Mouse (Mus musculus): Measurements from ENCODE around the gene Mpdu1.
"Not testable (repeated sequence)": the region's sequence is repeated elsewhere in the genome, so short reads cannot be mapped to it uniquely, and the experiment has no call there.

The Mpdu1 gene

DNA sequence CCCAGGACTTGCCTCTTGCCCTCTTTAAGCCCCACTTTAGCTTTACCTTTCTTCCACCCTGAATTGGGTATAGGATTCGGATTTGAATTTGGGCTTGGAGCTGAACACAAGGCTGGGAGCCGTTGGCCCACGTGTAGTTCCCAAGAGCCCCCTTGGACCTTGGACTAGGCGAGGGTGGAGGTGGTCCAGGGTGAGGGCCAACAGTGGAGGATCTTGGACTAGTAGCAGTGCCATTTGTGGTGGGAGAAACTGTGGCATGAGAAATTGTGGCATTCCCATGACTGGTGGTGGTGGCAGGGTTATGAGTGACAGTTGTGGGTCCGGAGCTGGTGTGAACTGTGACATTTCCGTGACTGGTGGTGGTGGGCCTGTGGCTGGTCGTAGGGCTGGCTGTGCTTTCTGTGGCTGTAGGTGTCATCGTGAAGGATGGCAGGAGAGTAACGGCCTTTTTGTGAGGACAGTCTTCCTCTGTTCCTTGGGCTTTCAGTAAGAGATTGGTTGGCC, 3.1 kb upstream of the Mpdu1 start:
- no peak for DNase-seq (ENCODE audit: low read depth in 2 of 2, low spot score in 2 of 2)

DNA sequence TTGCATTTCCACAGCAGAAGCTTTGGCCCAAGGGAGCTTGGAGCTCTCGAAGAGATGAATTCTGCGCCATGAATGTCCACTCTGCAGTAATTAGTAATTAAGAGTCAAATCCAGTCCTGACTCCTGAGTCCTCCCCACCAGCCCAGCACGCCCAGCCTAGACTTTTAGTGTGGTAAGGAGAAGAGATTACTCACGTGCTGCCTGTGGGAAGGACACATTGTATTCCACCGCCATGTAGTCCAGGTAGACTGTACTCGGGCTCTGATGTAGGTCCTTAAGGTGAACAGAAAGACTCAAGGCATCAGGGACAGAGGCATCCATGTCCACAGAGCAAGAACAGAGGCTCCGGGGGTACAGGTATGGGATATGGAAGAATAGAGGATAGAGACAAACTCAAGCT, 2.4 kb upstream of the Mpdu1 start:
- no peak for DNase-seq (ENCODE audit: low read depth in 2 of 2, low spot score in 2 of 2)

DNA sequence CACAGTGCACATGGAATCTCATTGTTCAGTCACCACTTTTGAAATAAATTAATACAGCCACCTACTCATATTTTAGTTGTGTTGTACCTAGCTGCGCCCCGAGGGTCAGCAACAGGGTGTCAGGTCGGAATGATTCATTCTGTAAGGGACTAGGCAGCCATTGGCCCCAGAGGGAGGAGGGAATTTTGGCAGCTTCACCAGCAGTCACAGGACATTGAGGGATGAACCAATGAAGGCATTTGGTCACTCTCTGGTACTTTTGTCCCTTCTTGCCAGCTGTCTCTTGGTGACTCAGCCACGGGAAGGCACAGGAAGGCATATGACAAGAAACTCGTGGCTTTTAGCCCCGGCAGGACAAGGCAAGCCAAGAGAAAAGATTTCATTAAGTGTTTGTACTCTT, 1.4 kb upstream of the Mpdu1 start:
- DNase-seq (ENCODE audit: low read depth in 2 of 2, low spot score in 2 of 2): no peak

DNA sequence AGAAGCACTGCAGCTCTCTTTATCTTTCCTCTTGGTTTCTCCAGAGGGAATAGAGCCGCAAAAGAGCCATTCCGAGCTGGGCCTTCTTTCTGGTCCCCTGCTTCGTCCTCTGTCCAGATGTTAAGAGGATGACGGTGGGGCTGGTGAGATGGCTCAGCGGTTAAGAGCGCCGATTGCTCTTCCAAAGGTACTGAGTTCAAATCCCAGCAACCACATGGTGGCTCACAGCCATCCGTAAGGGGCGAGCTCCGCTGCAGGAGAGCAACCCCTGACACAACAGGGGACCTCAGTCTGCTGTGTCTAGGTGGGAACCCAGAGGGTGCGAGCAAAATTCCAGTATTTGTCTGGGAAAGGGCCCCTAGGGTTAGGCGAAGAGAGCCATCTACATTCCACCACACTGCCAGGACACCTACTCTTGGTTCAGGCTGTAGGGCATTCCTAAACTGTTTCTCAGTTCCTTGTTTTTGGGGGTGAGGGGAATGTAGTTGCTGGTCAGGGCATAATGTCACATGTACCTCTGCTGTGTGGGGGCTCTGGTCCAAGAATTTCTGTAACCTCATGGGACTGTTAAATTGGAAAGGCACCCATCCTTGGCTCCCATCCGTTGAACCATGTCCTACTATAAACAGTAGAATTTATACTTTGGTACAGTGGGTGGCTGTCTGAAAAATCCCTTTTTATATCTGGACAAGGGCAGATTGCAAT, 677 bp upstream of the Mpdu1 start:
- DNase-seq (ENCODE audit: low read depth in 2 of 2, low spot score in 2 of 2): no peak

DNA sequence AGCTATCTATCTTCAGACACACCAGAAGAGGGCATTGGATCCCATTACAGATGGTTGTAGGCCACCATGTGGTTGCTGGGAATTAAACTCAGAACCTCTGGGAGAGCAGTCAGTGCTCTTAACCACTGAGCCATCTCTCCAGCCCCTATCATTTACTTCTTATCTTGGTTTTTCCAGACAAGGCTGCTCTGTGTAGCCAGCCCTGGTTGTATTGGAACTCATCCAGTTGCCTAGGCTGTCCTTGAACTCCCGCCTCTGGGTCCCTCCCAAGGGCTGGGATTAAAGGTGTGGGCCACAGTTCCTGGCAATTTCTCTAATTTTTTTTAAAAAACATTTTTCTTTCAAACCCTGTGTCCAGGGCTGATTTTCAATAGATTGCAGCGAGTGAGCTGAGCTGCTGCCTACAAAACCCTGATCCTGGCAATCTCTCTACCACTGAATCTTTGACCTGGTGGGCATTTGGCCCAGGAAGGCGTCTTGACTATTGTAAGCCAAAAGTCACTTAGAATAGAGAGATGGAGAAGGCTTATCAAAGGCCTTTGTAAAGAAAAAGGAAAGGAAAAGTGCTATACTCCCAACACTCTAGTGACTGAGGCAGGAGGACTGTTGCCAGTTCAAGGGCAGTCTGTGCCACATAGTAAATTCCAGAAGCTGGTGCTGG, 1.1 kb downstream of the Mpdu1 start:
- no peak for DNase-seq (ENCODE audit: low read depth in 2 of 2, low spot score in 2 of 2)

GRCm38 (mm10) chr11:69657462-69657881, 5.0 kb downstream of the Mpdu1 start:
- DNase-seq (ENCODE audit: low read depth in 2 of 2, low spot score in 2 of 2): no peak

- DNase-seq (ENCODE audit: low read depth in 2 of 2, low spot score in 2 of 2): peak in 1 of 2 experiments; percentile 65
Measured at GRCm38 (mm10) chr11:69656617-69657461, 5.6 kb downstream of the Mpdu1 start.

DNA sequence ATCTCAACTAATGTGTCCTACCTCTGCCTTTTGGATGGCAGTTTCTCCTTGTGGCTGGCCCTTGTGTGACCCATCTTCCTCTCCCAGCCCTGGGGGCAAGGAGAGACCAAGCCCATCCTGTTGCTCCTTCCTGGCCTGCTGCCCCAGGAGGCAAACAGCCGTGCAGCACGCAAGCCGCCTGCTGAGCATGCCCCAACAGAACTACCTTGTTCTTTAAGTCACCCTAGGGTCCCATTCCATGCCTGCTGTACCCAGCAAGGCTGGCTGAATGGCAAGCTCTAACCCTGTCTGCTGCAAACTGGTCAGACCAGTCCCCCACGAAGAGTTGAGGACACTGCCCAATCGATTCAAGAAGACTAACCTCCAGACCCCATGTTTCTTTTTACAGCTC, 6.4 kb downstream of the Mpdu1 start:
- DNase-seq (ENCODE audit: low read depth in 2 of 2, low spot score in 2 of 2): no peak

DNA sequence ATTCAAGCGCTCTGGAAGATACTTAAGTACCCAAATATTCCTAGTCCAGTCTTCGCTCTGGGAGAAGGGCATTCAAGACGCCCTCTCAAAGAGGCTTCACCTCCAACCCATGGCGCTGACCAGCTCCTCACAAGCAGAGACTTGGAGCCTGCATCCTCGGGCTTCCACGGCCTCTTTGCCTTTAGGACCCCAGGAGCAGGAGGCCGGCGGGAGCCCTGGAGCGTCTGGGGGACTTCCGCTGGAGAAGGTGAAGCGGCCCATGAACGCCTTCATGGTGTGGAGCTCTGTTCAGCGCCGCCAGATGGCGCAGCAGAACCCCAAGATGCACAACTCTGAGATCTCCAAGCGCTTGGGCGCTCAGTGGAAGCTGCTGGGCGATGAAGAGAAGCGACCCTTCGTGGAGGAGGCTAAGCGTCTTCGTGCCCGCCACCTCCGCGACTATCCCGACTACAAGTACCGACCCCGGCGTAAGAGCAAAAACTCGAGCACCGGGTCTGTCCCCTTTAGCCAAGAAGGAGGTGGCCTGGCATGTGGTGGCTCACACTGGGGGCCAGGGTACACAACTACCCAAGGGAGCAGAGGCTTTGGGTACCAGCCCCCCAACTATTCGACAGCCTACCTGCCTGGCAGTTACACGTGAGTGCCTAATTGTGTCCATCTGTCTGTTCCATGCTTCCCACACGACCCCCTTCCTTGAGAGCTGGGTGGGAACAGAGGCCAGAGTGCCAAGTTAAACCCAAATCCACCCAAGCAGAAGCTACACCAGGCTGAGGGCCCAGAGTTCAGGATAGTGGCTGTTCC, 7.0 kb downstream of the Mpdu1 start, which contains the start of gene Sox15:
Gene Sox15, plus strand, starts transcription at position 51 of the 801 bp plus-strand sequence.
- no peak for DNase-seq (ENCODE audit: low read depth in 2 of 2, low spot score in 2 of 2)

DNA sequence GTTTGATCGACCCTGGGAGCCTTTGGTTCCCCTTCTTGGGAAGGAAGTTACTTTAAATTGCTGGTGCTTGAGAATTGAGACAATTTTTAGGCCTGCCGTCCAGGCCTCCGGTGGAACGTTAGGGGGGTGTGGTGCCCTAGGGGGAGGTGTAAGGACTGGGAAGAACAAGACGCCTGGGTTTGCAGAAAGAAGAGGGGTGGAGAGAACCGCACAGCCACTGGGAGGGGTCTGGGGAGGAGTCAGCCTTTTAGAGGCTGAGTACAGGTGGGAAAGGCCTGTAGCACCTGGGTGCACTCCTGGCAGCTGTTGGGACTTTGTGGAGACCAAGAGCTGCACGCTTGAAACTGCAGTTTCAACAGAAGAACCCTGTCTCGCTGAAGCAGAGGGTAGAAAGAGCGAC, 7.7 kb downstream of the Mpdu1 start:
- DNase-seq (ENCODE audit: low read depth in 2 of 2, low spot score in 2 of 2): no peak

GRCm38 (mm10) chr11:69653399-69653798, 9.0 kb downstream of the Mpdu1 start:
- no peak for DNase-seq (ENCODE audit: low read depth in 2 of 2, low spot score in 2 of 2)

DNA sequence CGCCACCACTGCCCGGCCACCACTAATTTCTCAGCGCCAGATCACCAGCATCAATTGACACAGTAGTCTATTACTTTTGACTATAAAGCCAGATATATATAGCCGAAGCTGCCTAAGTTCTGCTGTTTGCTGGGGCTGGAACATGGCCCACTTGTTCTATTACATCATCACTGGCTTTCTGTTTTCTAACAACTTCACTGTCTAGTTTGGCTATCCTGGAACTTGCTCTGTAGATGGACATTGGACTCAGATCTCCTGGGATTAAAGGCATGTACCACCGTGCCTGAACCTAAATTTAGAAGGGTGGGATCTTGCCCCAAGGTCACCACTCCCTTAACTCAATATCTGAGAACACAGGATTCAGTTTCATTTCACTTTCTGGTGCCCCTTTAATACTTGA, 16.6 kb downstream of the Mpdu1 start:
- no peak for DNase-seq (ENCODE audit: low read depth in 2 of 2, low spot score in 2 of 2)

DNA sequence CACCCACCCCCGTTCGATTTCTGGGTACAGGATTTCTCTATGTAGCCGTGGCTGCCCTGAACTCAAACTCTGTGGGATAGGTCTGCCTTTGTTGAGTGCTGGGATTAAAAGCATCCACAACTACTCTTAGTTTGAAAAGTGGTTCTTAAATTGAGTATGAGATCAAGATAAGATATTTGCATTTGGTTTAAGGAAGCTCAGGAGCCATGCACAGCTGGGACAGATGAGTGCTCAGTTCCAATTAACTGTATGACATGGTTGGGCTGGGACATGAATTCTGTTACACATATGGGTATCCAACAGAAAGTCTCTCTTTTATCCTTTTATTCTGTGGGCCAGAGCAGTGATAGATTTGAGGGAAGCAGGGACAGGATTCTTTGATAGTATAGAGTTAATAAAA, 27.0 kb downstream of the Mpdu1 start:
- DNase-seq (ENCODE audit: low read depth in 2 of 2, low spot score in 2 of 2): no peak

DNA sequence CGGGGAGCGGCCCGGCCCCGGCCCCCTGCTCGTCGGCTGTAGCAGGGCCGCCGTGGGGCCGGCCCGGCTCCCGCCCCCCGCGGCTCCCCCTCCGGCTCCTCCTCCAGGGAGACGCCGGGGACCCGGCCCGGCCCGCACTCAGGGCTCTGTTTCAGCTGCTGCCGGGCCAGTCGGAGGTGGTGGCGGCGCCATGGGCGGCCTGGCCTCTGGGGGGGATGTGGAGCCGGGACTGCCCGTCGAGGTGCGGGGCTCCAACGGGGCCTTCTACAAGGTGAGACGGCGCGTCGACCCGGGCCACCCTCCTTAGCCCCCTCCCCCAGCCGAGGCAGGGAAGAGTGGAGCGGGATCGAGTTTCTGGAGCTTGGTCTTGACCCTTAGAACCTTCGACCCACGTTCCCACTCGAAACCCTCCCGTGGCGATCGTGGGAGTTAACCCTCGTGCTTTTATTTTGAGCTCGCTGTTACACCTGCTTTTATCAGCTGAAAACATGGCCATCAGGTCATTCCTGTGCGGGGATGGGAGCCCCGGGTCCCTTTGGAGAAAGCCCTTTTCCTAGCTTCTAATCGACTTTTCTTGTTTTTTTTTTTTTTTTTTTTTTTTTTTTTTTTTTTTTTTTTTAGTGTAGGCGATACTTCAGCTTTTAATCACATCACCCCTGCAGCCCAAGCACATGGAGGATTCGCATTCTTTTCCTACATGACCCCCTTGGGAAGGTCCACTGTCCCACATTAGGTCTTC, 29.1 kb downstream of the Mpdu1 start:
- DNase-seq (ENCODE audit: low read depth in 2 of 2, low spot score in 2 of 2): no peak

DNA sequence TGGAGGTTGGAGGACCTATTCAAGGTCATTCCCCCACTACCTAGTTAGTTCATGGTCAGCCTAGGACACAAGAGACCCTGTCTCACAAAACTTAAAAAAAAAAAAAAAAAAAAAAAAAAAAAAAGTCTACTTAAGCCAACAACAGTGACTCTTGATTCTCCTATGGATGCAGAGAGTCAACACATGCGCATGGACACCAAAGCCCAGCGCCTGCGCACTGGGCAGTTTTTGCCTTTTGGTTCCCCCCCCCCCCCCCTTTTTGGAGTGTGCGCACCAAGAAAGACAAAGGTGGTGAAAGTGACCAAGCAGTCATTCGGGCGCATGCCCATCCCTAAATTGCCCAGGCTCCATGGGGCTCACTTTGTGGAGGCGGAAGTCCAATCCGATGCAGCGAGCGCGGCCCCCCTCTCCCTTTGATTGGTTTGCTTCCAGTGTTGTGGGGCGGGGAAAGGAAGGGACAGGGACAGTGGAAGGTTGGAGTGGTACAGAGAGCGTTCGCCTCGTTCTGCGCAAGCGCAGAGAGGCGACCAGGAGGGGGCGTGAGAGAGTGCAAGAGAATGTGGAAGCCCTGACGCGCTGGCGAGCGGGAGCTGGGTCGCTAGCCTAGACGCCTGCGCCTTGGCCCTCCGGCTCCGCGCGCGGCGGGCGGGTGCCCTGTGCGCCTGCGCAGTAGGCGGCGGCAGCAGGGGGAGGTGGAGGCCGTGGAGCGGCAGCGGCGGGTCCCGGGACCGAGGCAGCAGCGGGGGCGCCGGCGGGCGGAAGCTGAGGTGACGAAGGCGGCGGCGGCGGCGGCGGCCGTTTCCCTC, 30.0 kb downstream of the Mpdu1 start, which contains the start of gene Fxr2:
Gene Fxr2, plus strand, starts transcription at position 707 of the 806 bp plus-strand sequence.
- peak; percentile 100 for DNase-seq (ENCODE audit: low read depth in 2 of 2, low spot score in 2 of 2)

DNA sequence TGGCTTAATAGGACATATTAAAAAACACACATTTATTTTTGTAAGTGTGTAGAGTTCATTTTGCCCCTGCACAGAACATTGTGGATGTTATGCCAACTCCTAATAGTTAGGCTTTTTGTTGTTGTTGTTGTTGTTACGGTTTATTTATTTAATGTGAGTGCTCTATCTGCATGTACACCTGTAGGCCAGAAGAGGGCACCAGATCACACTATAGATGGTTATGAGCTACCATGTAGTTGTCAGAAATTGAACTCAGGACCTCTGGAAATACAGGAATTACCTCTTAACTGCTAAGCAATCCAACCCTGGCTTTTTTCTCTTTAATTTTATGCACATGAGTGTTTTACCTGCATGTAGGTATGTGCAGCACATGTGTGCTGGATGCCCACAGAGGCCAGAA, 32.6 kb downstream of the Mpdu1 start:
- peak in 1 of 2 experiments; percentile 11 for DNase-seq (ENCODE audit: low read depth in 2 of 2, low spot score in 2 of 2)

- peak; percentile 65 to 79 for DNase-seq (ENCODE audit: low read depth in 2 of 2, low spot score in 2 of 2)
Measured at GRCm38 (mm10) chr11:69628286-69628685, 34.2 kb downstream of the Mpdu1 start.

- DNase-seq (ENCODE audit: low read depth in 2 of 2, low spot score in 2 of 2): not testable (repeated sequence)
Measured at GRCm38 (mm10) chr11:69624339-69624738, 38.1 kb downstream of the Mpdu1 start.

DNA sequence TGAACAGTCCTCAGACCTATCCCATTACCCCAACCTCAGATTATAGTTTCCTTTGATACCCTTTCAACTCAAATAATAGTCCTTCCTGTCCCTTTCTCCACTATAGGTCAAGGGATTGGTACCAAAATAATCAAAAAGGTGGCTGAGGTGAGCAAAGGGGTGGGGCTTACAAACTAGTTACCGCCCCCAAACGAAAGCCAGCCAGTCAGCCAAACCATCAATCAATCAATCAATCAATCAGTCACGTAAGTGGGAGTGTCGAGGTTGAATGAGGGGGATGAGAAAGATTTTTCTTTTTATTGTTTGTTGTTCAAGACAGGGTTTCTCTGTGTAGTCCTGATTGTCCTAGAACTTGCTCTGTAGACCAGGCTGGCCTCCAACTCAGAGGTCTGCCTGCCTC, 39.4 kb downstream of the Mpdu1 start:
- no peak for DNase-seq (ENCODE audit: low read depth in 2 of 2, low spot score in 2 of 2)
